Mouse (Mus musculus) kidney, adult 18-20 months (tissue): ENCODE measurements around the gene Gm38392.
"Not testable (repeated sequence)": the region's sequence is repeated elsewhere in the genome, so short reads cannot be mapped to it uniquely, and the experiment has no call there.

Experiments
- DNase-seq: peaks from one replicate; pipeline ENCODE4 v3.0.0; 2021

Gm38392 gene

GRCm38 (mm10) chr3:88287110-88287509, at the start of gene Gm38392:
TSS of gene Gm38392 (minus strand) at chr3:88287210.
- DNase-seq: no peak

- peak; percentile 98 for DNase-seq
These were observed 49.3 kb upstream of the Gm38392 start, which contains the start of the genes Tmem79 and Smg5 for GRCm38 (mm10) chr3:88336058-88337013. TSS of gene Tmem79 (minus strand) at chr3:88336148. TSS of gene Smg5 (plus strand) at chr3:88336260.

GRCm38 (mm10) chr3:88335436-88336053, 48.5 kb upstream of the Gm38392 start:
- DNase-seq: peak; percentile 57

GRCm38 (mm10) chr3:88334902-88335435, 48.0 kb upstream of the Gm38392 start:
- DNase-seq: no peak

- DNase-seq: peak; percentile 29
These were observed 47.1 kb upstream of the Gm38392 start for GRCm38 (mm10) chr3:88334029-88334658.

GRCm38 (mm10) chr3:88331282-88331681, 44.3 kb upstream of the Gm38392 start:
- DNase-seq: peak; percentile 43

- DNase-seq: no peak
These were observed 41.9 kb upstream of the Gm38392 start for GRCm38 (mm10) chr3:88328956-88329355.

- DNase-seq: peak; percentile 80
These were observed 38.0 kb upstream of the Gm38392 start, which contains the start of gene Glmp for GRCm38 (mm10) chr3:88324951-88325405. TSS of gene Glmp (plus strand) at chr3:88325023.

GRCm38 (mm10) chr3:88299172-88299571, 12.2 kb upstream of the Gm38392 start:
- no peak for DNase-seq

GRCm38 (mm10) chr3:88297321-88297851, 10.4 kb upstream of the Gm38392 start:
- no peak for DNase-seq

GRCm38 (mm10) chr3:88296561-88297318, 9.7 kb upstream of the Gm38392 start, which contains the start of the genes Tsacc and Cct3:
TSS of gene Tsacc (minus strand) at chr3:88296999.
TSS of gene Cct3 (plus strand) at chr3:88297116.
- DNase-seq: peak; percentile 95

GRCm38 (mm10) chr3:88296110-88296560, 9.1 kb upstream of the Gm38392 start:
- DNase-seq: no peak

- DNase-seq: not testable (repeated sequence)
These were observed 8.3 kb upstream of the Gm38392 start for GRCm38 (mm10) chr3:88295272-88295671.

- DNase-seq: peak; percentile 17
These were observed 5.0 kb upstream of the Gm38392 start for GRCm38 (mm10) chr3:88291970-88292369.

- DNase-seq: not testable (repeated sequence)
These were observed 1.2 kb upstream of the Gm38392 start for GRCm38 (mm10) chr3:88288133-88288713.

GRCm38 (mm10) chr3:88285565-88285895, 1.5 kb downstream of the Gm38392 start:
- not testable (repeated sequence) for DNase-seq

- DNase-seq: not testable (repeated sequence)
These were observed 2.0 kb downstream of the Gm38392 start for GRCm38 (mm10) chr3:88284815-88285564.

GRCm38 (mm10) chr3:88281141-88281916, 5.7 kb downstream of the Gm38392 start:
- DNase-seq: not testable (repeated sequence)

GRCm38 (mm10) chr3:88280035-88280434, 7.0 kb downstream of the Gm38392 start:
- DNase-seq: no peak
